ENCODE assay signal across 26 mouse cellular contexts in genomic region chr2:27606816-27607215, GRCm38 (mm10).
DNase-seq lines count a peak whose midpoint lies in the region; ATAC-seq lines count a peak whose summit lies in the region.
"Had no signal": no experiment of that assay in that cellular context is flagged by ENCODE, and none has a peak within 500 bp of the region (broad histone marks: within the 10 kb centered on the region; RNA-seq: fewer than 3 reads in every experiment).

No protein-coding gene starts in this region.

- no peaks in the 10 kb centered on the region for H3K9me3 ChIP-seq in lung, embryonic 16.5 days (ENCODE audit: control insufficient read depth, low read length)
- H3K9me3 ChIP-seq in kidney, embryonic 14.5 days (ENCODE audit: control insufficient read depth, low read length): no peaks in the 10 kb centered on the region
- H3K9me3 ChIP-seq in hindbrain, embryonic 14.5 days (ENCODE audit: control insufficient read depth, low read length): no peaks in the 10 kb centered on the region
- H3K9me3 ChIP-seq: forebrain, embryonic 10.5 days; forebrain, embryonic 13.5 days; heart, embryonic 12.5 days; heart, embryonic 15.5 days; hindbrain, embryonic 12.5 days; intestine, embryonic 15.5 days had no signal

- no peak overlapping the region for H3K27ac ChIP-seq in lung, embryonic 16.5 days (ENCODE audit: low read length)
- H3K27ac ChIP-seq in kidney, embryonic 14.5 days (ENCODE audit: low read depth, low read length): no peak overlapping the region
- no peak overlapping the region for H3K27ac ChIP-seq in hindbrain, embryonic 14.5 days
- H3K27ac ChIP-seq: forebrain, embryonic 10.5 days; forebrain, embryonic 13.5 days; heart, embryonic 15.5 days; hindbrain, embryonic 12.5 days; intestine, embryonic 15.5 days had no signal

- ATAC-seq in lung, embryonic 16.5 days (ENCODE audit: low read depth): 0 out of 2 replicates have a peak, but pooled peaks have one; percentile 26
- ATAC-seq in kidney, embryonic 14.5 days (ENCODE audit: low FRiP score, low TSS enrichment): no peak
- no peak for ATAC-seq in hindbrain, embryonic 14.5 days (ENCODE audit: low FRiP score)
- ATAC-seq: CD4-positive, CD25-positive, alpha-beta regulatory T cell, adult 4 months; forebrain, embryonic 13.5 days; forebrain, embryonic 16.5 days; hindbrain, embryonic 16.5 days; intestine, embryonic 15.5 days; Patski had no signal

- WGBS in lung, embryonic 16.5 days: 64% methylated on average over 9 of the region's 9 CpGs
- WGBS in kidney, embryonic 14.5 days: 77% methylated on average over 9 of the region's 9 CpGs
- WGBS in hindbrain, embryonic 14.5 days: 77% methylated on average over 9 of the region's 9 CpGs

- DNase-seq in heart, adult 11 months: peak; percentile 92
- DNase-seq in heart, postnatal 10 days: no peak
- DNase-seq in lung, postnatal 36 days: no peak
- peak; percentile 37 for DNase-seq in 3134 (ENCODE audit: extremely low read depth, insufficient read length, low spot score)
- DNase-seq in Muller cell, postnatal 12 days (ENCODE audit: inconsistent ontology term): peak; percentile 35
- no peak for DNase-seq in hindbrain, embryonic 14.5 days (ENCODE audit: low spot score)
- DNase-seq: adrenal gland, postnatal 10 days; adrenal gland, postnatal 36 days; cerebellum, adult 18-20 months; cerebellum, adult 9-10 months; cerebellum, postnatal 14 days; gastrocnemius, postnatal 10 days; gastrocnemius, postnatal 36 days; heart, postnatal 4 days had no signal

- H3K27me3 ChIP-seq in lung, embryonic 16.5 days (ENCODE audit: control insufficient read depth, insufficient read depth, low read depth, low read length): no peaks in the 10 kb centered on the region
- H3K27me3 ChIP-seq in kidney, embryonic 14.5 days (ENCODE audit: control insufficient read depth, insufficient read depth, low read length): no peaks in the 10 kb centered on the region
- H3K27me3 ChIP-seq in hindbrain, embryonic 14.5 days (ENCODE audit: control insufficient read depth, insufficient read depth, low read length): no peaks in the 10 kb centered on the region
- H3K27me3 ChIP-seq: intestine, embryonic 15.5 days; Patski had no signal

- H3K36me3 ChIP-seq in lung, embryonic 16.5 days (ENCODE audit: control insufficient read depth, insufficient read depth, low read length): no peaks in the 10 kb centered on the region
- no peaks in the 10 kb centered on the region for H3K36me3 ChIP-seq in kidney, embryonic 14.5 days (ENCODE audit: control insufficient read depth, insufficient read depth, low read length)
- H3K36me3 ChIP-seq in hindbrain, embryonic 14.5 days (replicated peaks; ENCODE audit: control insufficient read depth, insufficient read depth): no peaks in the 10 kb centered on the region
- H3K36me3 ChIP-seq: forebrain, embryonic 10.5 days; heart, embryonic 12.5 days; heart, embryonic 15.5 days; hindbrain, embryonic 12.5 days; intestine, embryonic 15.5 days had no signal

- H3K4me2 ChIP-seq in lung, embryonic 16.5 days (ENCODE audit: low read depth, low read length): no peak overlapping the region
- H3K4me2 ChIP-seq in kidney, embryonic 14.5 days (replicated peaks; ENCODE audit: low read depth, low read length): no peak overlapping the region
- no peak overlapping the region for H3K4me2 ChIP-seq in hindbrain, embryonic 14.5 days (replicated peaks)
- H3K4me2 ChIP-seq: forebrain, embryonic 13.5 days; heart, embryonic 12.5 days; heart, embryonic 15.5 days; hindbrain, embryonic 12.5 days; intestine, embryonic 15.5 days had no signal

- H3K4me3 ChIP-seq in lung, embryonic 16.5 days (ENCODE audit: low read length): no peak overlapping the region
- H3K4me3 ChIP-seq in kidney, embryonic 14.5 days (ENCODE audit: low read length): no peak overlapping the region
- H3K4me3 ChIP-seq in hindbrain, embryonic 14.5 days (replicated peaks; ENCODE audit: low read length): no peak overlapping the region
- H3K4me3 ChIP-seq: forebrain, embryonic 10.5 days; forebrain, embryonic 13.5 days; heart, embryonic 12.5 days; heart, embryonic 15.5 days; hindbrain, embryonic 12.5 days; intestine, embryonic 15.5 days had no signal

- no peaks in the 10 kb centered on the region for H3K4me1 ChIP-seq in lung, embryonic 16.5 days (replicated peaks; ENCODE audit: control insufficient read depth, insufficient read depth, low read length)
- no peaks in the 10 kb centered on the region for H3K4me1 ChIP-seq in kidney, embryonic 14.5 days (ENCODE audit: control insufficient read depth, insufficient read depth, low read length)
- no peaks in the 10 kb centered on the region for H3K4me1 ChIP-seq in hindbrain, embryonic 14.5 days (replicated peaks; ENCODE audit: control insufficient read depth, insufficient read depth, low read length)
- H3K4me1 ChIP-seq: intestine, embryonic 15.5 days had no signal

- intact Hi-C loops in heart, postnatal 10 days (cut with DNase I): no loop called here

- H3K9ac ChIP-seq in lung, embryonic 16.5 days (ENCODE audit: low read length): no peak overlapping the region
- H3K9ac ChIP-seq in kidney, embryonic 14.5 days (ENCODE audit: low read depth, low read length): no peak overlapping the region
- no peak overlapping the region for H3K9ac ChIP-seq in hindbrain, embryonic 14.5 days
- H3K9ac ChIP-seq: forebrain, embryonic 13.5 days; heart, embryonic 12.5 days; heart, embryonic 15.5 days; hindbrain, embryonic 12.5 days; intestine, embryonic 15.5 days had no signal

Comparison
In these comparisons a context has a peak if more than half of its experiments do, and no peak if none do; other contexts are left out.
1. DNase-seq: peak in heart, adult 11 months (single experiment), 3134 (single experiment) and Muller cell, postnatal 12 days (single experiment); none in heart, postnatal 10 days (0 of 2), lung, postnatal 36 days (single experiment) and hindbrain, embryonic 14.5 days (single experiment).